Mouse (Mus musculus) kidney, postnatal 25 days (tissue): ENCODE data around the gene Tmem97.
A peak's percentile ranks its signal among the peaks of the same experiment; 100 is the strongest.
"Not testable (repeated sequence)": the region's sequence is repeated elsewhere in the genome, so short reads cannot be mapped to it uniquely, and the experiment has no call there.

Source experiments
- DNase-seq, 2 experiments: peaks; one replicate each; pipeline ENCODE4 v3.0.0; 2021; ENCODE audit warnings: mixed read lengths in 2 of 2

The Tmem97 gene

GRCm38 (mm10) chr11:78547718-78548460 is 2.7 kb downstream of the Tmem97 start:
- DNase-seq, result no peak

- no peak for DNase-seq
Observed at GRCm38 (mm10) chr11:78545181-78545580, 5.4 kb downstream of the Tmem97 start.

GRCm38 (mm10) chr11:78544449-78545111 is 6.0 kb downstream of the Tmem97 start:
- no peak for DNase-seq

- DNase-seq, result peak; percentile 36 to 52
Observed at GRCm38 (mm10) chr11:78540358-78540757, 10.2 kb downstream of the Tmem97 start.

- no peak for DNase-seq
Observed at GRCm38 (mm10) chr11:78536690-78537084, 13.9 kb downstream of the Tmem97 start.

GRCm38 (mm10) chr11:78536080-78536689 is 14.4 kb downstream of the Tmem97 start, which contains the start of the genes Tnfaip1 and Ift20:
Gene Tnfaip1, minus strand, starts transcription at chr11:78536332.
Gene Ift20, plus strand, starts transcription at chr11:78536361.
- DNase-seq, result peak; percentile 99

- DNase-seq, result peak; percentile 54 to 66
Observed at GRCm38 (mm10) chr11:78535376-78536079, 15.0 kb downstream of the Tmem97 start.

- DNase-seq, result peak; percentile 23 to 39
Observed at GRCm38 (mm10) chr11:78534516-78534915, 16.1 kb downstream of the Tmem97 start.

GRCm38 (mm10) chr11:78531515-78531914 is 19.1 kb downstream of the Tmem97 start:
- DNase-seq, result not testable (repeated sequence)

GRCm38 (mm10) chr11:78531046-78531445 is 19.5 kb downstream of the Tmem97 start:
- DNase-seq, result peak; percentile 80 to 81

- no peak for DNase-seq
Observed at GRCm38 (mm10) chr11:78530001-78530400, 20.6 kb downstream of the Tmem97 start.

- no peak for DNase-seq
Observed at GRCm38 (mm10) chr11:78528714-78529113, 21.9 kb downstream of the Tmem97 start.

- peak in 1 of 2 experiments; percentile 44 for DNase-seq
Observed at GRCm38 (mm10) chr11:78524838-78525237, 25.7 kb downstream of the Tmem97 start.

GRCm38 (mm10) chr11:78523241-78523955 is 27.2 kb downstream of the Tmem97 start:
- no peak for DNase-seq

- no peak for DNase-seq
Observed at GRCm38 (mm10) chr11:78522481-78522997, 28.0 kb downstream of the Tmem97 start.

GRCm38 (mm10) chr11:78521880-78522279 is 28.7 kb downstream of the Tmem97 start:
- DNase-seq, result no peak

GRCm38 (mm10) chr11:78518931-78519330 is 31.6 kb downstream of the Tmem97 start:
- DNase-seq, result no peak

GRCm38 (mm10) chr11:78515549-78516325 is 34.8 kb downstream of the Tmem97 start:
- no peak for DNase-seq

- no peak for DNase-seq
Observed at GRCm38 (mm10) chr11:78513106-78513790, 37.3 kb downstream of the Tmem97 start.
